Mouse (Mus musculus) adipocyte (in vitro differentiated cells): ENCODE results near the gene 4930558C23Rik.
"Not testable (repeated sequence)": the region's sequence is repeated elsewhere in the genome, so short reads cannot be mapped to it uniquely, and the experiment has no call there.

ENCODE experiments used
- DNase-seq: peaks from one replicate; pipeline ENCODE4 v3.0.0-alpha.2; 2016; ENCODE audit warnings: low spot score

4930558C23Rik gene

GRCm38 (mm10) chr3:95370101-95370500 is 32.5 kb downstream of the 4930558C23Rik start:
- no peak for DNase-seq

DNA sequence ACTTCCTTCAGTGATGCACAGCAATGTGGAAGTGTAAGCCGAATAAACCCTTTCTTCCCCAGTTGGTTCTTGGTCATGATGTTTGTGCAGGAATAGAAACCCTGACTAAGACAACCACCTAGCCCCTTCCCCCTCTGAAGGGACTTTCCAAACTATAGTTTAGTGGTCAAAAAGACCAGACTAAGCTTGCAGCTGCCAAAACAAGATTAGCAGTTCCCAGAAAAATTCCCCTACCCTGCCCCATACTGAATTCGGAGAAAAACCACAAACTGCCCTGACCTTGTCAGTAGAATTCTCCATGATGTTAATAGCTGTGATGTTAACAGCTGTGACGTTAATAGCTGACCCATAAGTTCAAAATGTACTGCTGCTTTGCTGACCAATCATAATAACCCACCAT is 42.4 kb downstream of the 4930558C23Rik start:
- peak; percentile 28 for DNase-seq

DNA sequence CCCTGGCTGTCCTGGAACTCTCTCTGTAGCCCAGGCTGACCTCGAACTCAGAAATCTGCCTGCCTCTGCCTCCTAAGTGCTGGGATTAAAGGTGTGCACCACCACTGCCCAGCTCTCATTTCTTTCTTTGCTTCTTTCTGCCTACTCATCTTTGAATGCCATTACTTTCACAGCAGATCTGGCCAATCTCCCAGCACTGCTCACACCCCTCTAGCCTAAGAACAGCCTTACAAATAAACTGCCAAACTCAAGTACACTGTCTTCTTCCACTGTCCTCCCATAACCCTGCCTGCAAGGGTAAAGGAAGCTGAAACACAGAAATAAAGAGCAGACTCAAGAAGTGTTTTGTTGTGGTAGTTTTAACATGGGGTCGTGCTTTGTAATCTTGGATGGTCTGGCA is 44.9 kb downstream of the 4930558C23Rik start:
- DNase-seq, result peak; percentile 81

GRCm38 (mm10) chr3:95356701-95357449 is 45.8 kb downstream of the 4930558C23Rik start, which contains the start of gene Setdb1:
Gene Setdb1, minus strand, starts transcription at chr3:95357202.
- peak; percentile 97 for DNase-seq

DNA sequence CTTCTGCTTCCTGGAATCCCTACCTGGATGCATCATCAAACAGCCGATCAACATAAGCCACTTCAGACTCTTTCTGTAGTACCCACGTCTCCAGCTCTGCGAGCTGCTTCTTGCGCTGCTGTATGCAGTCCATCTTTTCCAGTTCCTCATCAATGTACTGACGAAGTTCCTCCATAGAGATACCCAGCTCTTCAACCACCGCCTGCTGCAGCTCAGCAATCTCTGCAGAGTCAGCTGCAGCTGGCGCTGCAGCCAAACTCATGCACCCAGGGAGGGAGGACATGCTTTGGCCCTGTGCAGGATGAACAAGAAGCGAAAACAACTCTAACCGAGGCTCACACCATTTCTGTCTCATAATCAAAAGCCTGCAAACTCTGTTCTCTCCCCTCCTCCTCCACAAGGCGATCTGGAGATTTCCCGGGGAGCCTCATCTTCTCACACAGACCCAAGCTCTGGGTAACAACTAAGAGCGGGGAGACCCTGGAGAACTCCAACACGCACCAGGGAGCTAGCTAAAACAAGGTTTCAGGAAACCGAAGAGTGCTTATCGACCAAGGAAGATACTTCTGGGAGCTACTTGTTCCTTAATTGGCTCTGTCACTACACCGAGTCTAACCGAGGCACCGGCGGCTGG is 46.6 kb downstream of the 4930558C23Rik start:
- not testable (repeated sequence) for DNase-seq

GRCm38 (mm10) chr3:95349491-95349890 is 53.1 kb downstream of the 4930558C23Rik start:
- peak; percentile 47 for DNase-seq

GRCm38 (mm10) chr3:95348343-95348742 is 54.3 kb downstream of the 4930558C23Rik start:
- DNase-seq, result not testable (repeated sequence)

DNA sequence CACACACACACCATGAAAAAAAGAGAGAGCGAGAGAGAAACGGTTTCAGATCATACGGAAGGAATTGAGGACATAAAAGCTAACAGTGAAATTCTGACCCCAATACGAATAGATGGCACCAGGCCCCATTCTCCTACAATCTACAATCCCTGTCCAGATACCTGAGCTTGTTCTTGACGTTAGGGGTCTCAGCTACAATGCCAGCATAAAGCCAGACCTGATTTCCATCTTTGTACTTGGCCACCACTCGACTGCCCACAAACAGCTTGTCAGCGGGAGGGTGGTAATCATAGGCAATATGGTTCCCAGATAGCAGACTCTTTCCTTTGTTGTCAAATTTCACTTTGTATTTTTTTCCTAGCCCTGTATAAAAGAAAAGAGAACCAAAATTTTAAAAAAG is 56.2 kb downstream of the 4930558C23Rik start:
- DNase-seq, result no peak

- DNase-seq, result not testable (repeated sequence)
Observed at GRCm38 (mm10) chr3:95343356-95344000, 59.2 kb downstream of the 4930558C23Rik start.

DNA sequence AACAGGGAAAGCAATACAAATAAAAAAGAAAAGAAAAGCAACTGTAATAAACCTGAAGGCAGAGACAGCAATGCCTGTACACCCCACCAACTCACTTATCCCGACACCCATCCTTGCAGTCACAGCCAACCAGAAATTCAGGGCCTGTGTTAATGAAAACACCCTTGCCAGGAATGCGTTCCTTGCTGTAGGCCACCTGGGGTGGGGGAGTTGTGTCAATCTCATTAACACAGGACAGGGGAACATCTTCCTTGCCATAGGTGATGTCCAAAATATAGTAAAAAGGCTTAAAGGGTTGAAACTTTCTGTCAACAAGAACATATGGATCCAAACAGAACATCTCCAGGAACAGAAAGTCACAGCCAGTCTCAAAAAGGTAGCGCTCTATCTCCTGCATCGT is 64.4 kb downstream of the 4930558C23Rik start:
- DNase-seq, result no peak

DNA sequence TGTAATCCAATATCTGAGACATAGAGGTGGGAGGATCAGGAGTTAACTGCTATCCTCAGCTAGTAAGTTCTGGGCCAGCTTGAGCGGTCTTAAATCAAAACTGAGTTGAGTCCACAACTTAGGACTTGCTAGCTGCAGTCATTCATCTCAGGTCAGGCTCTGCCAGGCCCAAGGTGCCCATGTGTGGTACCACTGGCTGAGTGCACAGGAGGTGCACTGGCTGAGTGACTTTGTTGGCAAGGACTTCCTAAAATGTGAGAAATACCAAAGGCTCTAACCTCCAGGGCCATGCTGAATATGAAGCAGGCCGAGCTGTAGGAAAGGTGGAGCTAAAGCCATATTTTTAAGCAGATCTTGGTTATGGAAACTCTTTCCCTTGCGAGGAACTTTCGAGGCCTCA is 65.3 kb downstream of the 4930558C23Rik start:
- DNase-seq, result no peak
